Mouse (Mus musculus) kidney, postnatal 4 days (tissue): ENCODE measurements around the gene Rufy1.
"Not testable (repeated sequence)": the region's sequence is repeated elsewhere in the genome, so short reads cannot be mapped to it uniquely, and the experiment has no call there.

ENCODE experiments used
- DNase-seq, 2 experiments: peaks; one replicate each; pipeline ENCODE4 v3.0.0; 2021; ENCODE audit warnings: mixed read lengths in 2 of 2

Gene Rufy1

GRCm38 (mm10) chr11:50377892-50378684 is 52.8 kb downstream of the Rufy1 start:
- DNase-seq, result peak; percentile 91 to 94

GRCm38 (mm10) chr11:50376911-50377891 is 53.7 kb downstream of the Rufy1 start, which contains the start of gene Hnrnph1:
Gene Hnrnph1 (plus strand): TSS chr11:50376990.
- DNase-seq, result peak; percentile 99

- DNase-seq, result no peak
These were observed 54.7 kb downstream of the Rufy1 start for GRCm38 (mm10) chr11:50376156-50376790.

GRCm38 (mm10) chr11:50375421-50375820 is 55.5 kb downstream of the Rufy1 start:
- no peak for DNase-seq

- no peak for DNase-seq
These were observed 56.5 kb downstream of the Rufy1 start for GRCm38 (mm10) chr11:50374286-50375015.

- no peak for DNase-seq
These were observed 57.3 kb downstream of the Rufy1 start for GRCm38 (mm10) chr11:50373621-50374020.

GRCm38 (mm10) chr11:50373086-50373485 is 57.8 kb downstream of the Rufy1 start:
- DNase-seq, result no peak

- no peak for DNase-seq
These were observed 59.0 kb downstream of the Rufy1 start for GRCm38 (mm10) chr11:50371911-50372310.

- peak; percentile 78 to 86 for DNase-seq
These were observed 59.5 kb downstream of the Rufy1 start for GRCm38 (mm10) chr11:50371399-50371841.

GRCm38 (mm10) chr11:50370969-50371368 is 60.0 kb downstream of the Rufy1 start:
- no peak for DNase-seq

- no peak for DNase-seq
These were observed 61.5 kb downstream of the Rufy1 start for GRCm38 (mm10) chr11:50369360-50369911.

- no peak for DNase-seq
These were observed 63.4 kb downstream of the Rufy1 start for GRCm38 (mm10) chr11:50367531-50367930.

GRCm38 (mm10) chr11:50365322-50365721 is 65.6 kb downstream of the Rufy1 start:
- no peak for DNase-seq

- peak; percentile 76 to 84 for DNase-seq
These were observed 66.4 kb downstream of the Rufy1 start for GRCm38 (mm10) chr11:50364548-50364947.

GRCm38 (mm10) chr11:50361282-50361681 is 69.6 kb downstream of the Rufy1 start:
- not testable (repeated sequence) for DNase-seq

- DNase-seq, result peak; percentile 72 to 84
These were observed 71.7 kb downstream of the Rufy1 start for GRCm38 (mm10) chr11:50358950-50359861.

GRCm38 (mm10) chr11:50355395-50355794 is 75.5 kb downstream of the Rufy1 start:
- DNase-seq, result peak in 1 of 2 experiments; percentile 27

GRCm38 (mm10) chr11:50354851-50355250 is 76.1 kb downstream of the Rufy1 start:
- DNase-seq, result peak; percentile 69 to 80

GRCm38 (mm10) chr11:50354162-50354561 is 76.8 kb downstream of the Rufy1 start, which contains the start of gene Cby3:
Gene Cby3 (plus strand): TSS chr11:50354462.
- no peak for DNase-seq

- no peak for DNase-seq
These were observed 78.7 kb downstream of the Rufy1 start for GRCm38 (mm10) chr11:50352177-50352576.
